Mouse (Mus musculus): ENCODE measurements at regions not wholly inside any gene's neighbourhood (a gene's known extent, or its start where the extent isn't known, plus 50 kb on each side); places are given as distances from the start of the nearest gene placed in this dataset.

DNA sequence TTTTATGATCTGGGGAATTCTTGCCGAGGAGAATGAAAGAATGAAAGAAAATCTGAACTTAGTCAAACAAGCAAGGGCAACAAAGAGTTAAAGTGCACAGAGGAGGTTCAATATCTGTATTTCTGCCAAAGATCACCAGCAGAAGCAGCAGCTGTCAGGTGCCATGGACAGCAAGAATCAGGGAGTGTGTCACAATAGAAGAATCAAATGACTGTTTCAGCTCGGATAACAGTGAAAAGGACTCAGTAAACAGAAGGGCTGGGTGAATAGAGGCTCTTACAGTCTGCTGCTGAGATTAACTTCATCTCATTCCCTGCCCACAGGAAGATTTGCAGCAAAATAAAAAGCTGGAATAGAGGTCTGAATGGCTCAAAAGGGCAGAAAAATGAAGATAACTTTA, 495.3 kb upstream of the Gm5415 start:
- Histone ChIP-seq H3K9ac (replicated peaks) (no peak overlapping the region), H3K9me3 (no peaks in the 10 kb centered on the region), H3K4me2 (no peak overlapping the region), H3K27ac (no peak overlapping the region), H3K27me3 (no peaks in the 10 kb centered on the region), H3K36me3 (no peaks in the 10 kb centered on the region), H3K4me1 (replicated peaks) (no peaks in the 10 kb centered on the region), H3K4me3 (replicated peaks) (no peak overlapping the region)
- ATAC-seq (ENCODE audit: insufficient number of reproducible peaks, insufficient read depth, low FRiP score, low TSS enrichment, low read depth): no peak
- WGBS: 65% methylated on average over 2 of the region's 2 CpGs

DNA sequence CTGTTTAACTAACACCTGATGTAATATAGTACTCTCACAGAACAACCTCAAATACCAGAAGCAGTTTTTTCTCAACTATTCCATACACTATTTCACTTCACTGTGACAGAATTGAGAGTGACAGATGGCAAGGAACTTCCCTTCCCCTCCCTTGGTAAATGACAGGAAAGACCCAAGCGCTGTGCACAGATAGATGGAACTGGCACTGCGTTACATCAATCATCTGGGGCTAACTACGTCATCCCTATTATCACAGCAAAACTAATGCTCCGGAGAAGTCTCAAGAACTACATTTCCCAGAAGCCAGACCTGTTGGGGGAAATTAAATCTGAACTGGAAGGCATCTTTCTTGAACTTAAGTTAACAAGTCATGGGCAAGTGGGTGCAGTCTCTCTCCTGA, 493.6 kb upstream of the Gm5415 start:
- H3K9ac ChIP-seq (replicated peaks): no peak overlapping the region
- H3K27ac ChIP-seq: no peak overlapping the region
- no peaks in the 10 kb centered on the region for H3K27me3 ChIP-seq
- H3K4me3 ChIP-seq (replicated peaks): no peak overlapping the region
- no peak for ATAC-seq (ENCODE audit: insufficient number of reproducible peaks, insufficient read depth, low FRiP score, low TSS enrichment, low read depth)
- no peaks in the 10 kb centered on the region for H3K9me3 ChIP-seq
- no peak overlapping the region for H3K4me2 ChIP-seq
- 91% methylated on average over 4 of the region's 4 CpGs for WGBS
- H3K36me3 ChIP-seq: no peaks in the 10 kb centered on the region
- H3K4me1 ChIP-seq (replicated peaks): no peaks in the 10 kb centered on the region

DNA sequence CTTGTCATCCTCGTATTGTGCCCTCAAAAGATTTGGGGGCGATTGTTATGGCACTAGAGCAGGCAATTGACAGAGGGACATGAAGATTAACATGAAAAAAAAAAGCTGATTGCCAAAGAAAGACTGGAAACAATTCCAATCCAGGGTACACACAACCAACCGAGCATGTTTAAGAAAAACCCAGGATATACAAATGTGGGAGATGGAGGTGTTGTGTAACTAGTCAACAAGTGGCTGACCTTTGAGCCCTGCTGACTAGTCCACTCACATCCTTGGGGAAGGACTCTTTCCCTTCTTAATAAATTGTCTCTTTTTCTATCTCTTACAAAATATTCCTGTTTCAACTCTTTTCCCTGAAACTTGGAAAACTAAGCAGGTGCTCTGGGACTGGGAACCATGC, 484.9 kb upstream of the Gm5415 start:
- Histone ChIP-seq H3K36me3 (no peaks in the 10 kb centered on the region), H3K4me2 (no peak overlapping the region), H3K27me3 (no peaks in the 10 kb centered on the region), H3K9ac (replicated peaks) (no peak overlapping the region), H3K4me3 (replicated peaks) (no peak overlapping the region), H3K9me3 (no peaks in the 10 kb centered on the region), H3K27ac (no peak overlapping the region), H3K4me1 (replicated peaks) (no peaks in the 10 kb centered on the region)
- ATAC-seq (ENCODE audit: insufficient number of reproducible peaks, insufficient read depth, low FRiP score, low TSS enrichment, low read depth): no peak
- 87% methylated on average over 3 of the region's 3 CpGs for WGBS

DNA sequence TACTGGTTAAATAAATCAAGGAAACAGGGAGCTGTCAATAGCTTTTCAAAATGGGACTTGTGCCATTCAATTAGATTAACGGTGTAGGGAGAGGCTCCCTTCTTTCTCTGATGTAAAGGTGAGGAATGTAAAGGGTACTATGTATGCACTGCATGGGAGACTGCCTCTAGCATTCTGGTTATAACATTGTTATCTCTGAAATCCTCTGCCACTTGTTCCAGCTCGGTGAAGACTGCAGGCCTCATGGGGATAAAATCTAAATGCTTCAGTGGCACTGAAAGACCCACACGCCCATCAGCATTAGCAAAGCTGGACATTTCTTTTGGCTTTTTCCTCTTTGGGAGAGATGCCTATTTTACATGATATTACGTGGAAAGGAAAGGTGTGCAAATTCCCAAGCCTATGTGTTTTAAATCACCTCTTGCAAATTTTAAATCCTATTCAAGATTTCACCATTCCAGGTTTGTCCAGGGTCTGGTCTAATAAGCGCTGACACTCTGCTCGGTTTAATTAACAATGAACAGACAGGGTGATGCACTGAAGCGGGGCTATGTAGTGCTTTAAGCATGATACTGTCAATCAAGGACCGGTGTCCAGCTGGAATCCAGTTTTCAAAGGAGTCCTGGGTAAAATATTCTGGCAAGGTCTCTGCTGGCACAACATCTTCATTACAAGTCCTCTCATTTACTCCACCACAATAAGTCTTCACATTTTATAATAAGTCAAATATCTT, 479.8 kb upstream of the Gm5415 start:
- 76% methylated on average over 8 of the region's 8 CpGs for WGBS
- Histone ChIP-seq H3K9me3 (no peaks in the 10 kb centered on the region), H3K4me2 (no peak overlapping the region), H3K27ac (no peak overlapping the region), H3K4me3 (replicated peaks) (no peak overlapping the region), H3K27me3 (no peaks in the 10 kb centered on the region), H3K36me3 (no peaks in the 10 kb centered on the region), H3K4me1 (replicated peaks) (no peaks in the 10 kb centered on the region), H3K9ac (replicated peaks) (no peak overlapping the region)
- no peak for ATAC-seq (ENCODE audit: insufficient number of reproducible peaks, insufficient read depth, low FRiP score, low TSS enrichment, low read depth)

DNA sequence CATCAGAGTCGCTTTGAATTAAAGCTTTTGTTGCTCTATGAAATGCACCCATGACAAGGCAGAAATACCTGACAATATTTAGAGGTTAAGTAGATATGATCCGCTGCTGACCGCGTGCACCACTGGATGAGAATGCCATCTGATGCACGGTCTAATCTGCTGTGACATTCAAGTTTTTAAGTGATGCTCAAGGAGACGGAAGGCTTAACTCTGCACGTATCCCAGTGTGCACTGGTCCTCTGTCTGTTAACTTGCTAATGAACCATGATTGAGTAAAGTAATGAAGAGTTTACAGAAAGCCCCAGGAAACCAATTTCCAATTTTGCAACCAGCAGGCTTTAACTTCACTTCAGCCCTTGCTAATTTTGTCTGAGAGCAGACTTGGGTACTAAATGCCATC, 478.3 kb upstream of the Gm5415 start:
- 64% methylated on average over 7 of the region's 7 CpGs for WGBS
- H3K4me3 ChIP-seq (replicated peaks): no peak overlapping the region
- no peaks in the 10 kb centered on the region for H3K36me3 ChIP-seq
- no peak for ATAC-seq (ENCODE audit: insufficient number of reproducible peaks, insufficient read depth, low FRiP score, low TSS enrichment, low read depth)
- H3K27me3 ChIP-seq: no peaks in the 10 kb centered on the region
- no peak overlapping the region for H3K9ac ChIP-seq (replicated peaks)
- no peak overlapping the region for H3K4me2 ChIP-seq
- no peaks in the 10 kb centered on the region for H3K9me3 ChIP-seq
- H3K4me1 ChIP-seq (replicated peaks): no peaks in the 10 kb centered on the region
- no peak overlapping the region for H3K27ac ChIP-seq

DNA sequence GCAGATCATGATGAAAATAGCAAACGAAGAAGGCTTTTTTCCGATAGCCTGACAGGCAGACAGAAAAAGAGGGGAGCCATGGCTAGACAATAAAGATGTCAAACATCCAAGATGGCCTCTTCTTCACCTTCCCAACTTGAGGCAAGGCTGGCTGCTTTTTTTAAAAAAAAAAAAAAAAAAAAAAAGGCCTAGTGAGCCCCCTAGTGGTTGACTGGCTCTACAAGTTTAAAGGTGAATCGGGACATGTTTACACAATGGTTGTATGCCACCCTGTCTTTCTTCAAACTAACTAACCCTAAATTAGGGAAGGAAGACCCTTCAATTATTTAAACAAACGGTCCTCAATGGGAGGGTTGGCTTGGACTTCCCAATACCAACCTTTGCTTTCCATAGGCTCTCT, 475.8 kb upstream of the Gm5415 start:
- WGBS: 75% methylated on average over 4 of the region's 4 CpGs
- Histone ChIP-seq H3K27me3 (no peaks in the 10 kb centered on the region), H3K4me3 (replicated peaks) (no peak overlapping the region), H3K27ac (no peak overlapping the region), H3K9ac (replicated peaks) (no peak overlapping the region), H3K36me3 (no peaks in the 10 kb centered on the region), H3K9me3 (no peaks in the 10 kb centered on the region), H3K4me2 (no peak overlapping the region), H3K4me1 (replicated peaks) (no peaks in the 10 kb centered on the region)
- ATAC-seq (ENCODE audit: insufficient number of reproducible peaks, insufficient read depth, low FRiP score, low TSS enrichment, low read depth): no peak

DNA sequence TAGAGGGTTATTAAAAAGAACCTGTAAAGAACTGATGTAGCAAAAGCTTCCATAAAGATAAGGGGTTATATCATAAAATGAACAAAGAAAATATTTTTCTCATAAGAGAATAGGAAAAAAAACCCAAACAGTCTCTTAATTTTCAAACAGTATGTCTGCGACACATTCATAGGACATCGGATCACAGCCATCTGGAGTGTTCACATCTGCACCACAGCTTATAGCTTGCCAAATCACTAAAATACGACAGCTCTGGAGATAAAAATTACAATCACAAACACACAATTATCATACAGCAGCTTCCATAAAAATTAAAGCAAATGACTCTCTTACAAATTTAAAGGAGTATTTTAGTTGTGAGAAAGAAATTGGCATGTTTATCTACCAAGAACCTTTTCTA, 456.9 kb upstream of the Gm5415 start:
- Histone ChIP-seq H3K4me2 (no peak overlapping the region), H3K4me1 (replicated peaks) (no peaks in the 10 kb centered on the region), H3K9me3 (no peaks in the 10 kb centered on the region), H3K4me3 (replicated peaks) (no peak overlapping the region), H3K27me3 (no peaks in the 10 kb centered on the region), H3K36me3 (no peaks in the 10 kb centered on the region), H3K9ac (replicated peaks) (no peak overlapping the region), H3K27ac (no peak overlapping the region)
- no peak for ATAC-seq (ENCODE audit: insufficient number of reproducible peaks, insufficient read depth, low FRiP score, low TSS enrichment, low read depth)
- WGBS: 90% methylated on average over 3 of the region's 3 CpGs

DNA sequence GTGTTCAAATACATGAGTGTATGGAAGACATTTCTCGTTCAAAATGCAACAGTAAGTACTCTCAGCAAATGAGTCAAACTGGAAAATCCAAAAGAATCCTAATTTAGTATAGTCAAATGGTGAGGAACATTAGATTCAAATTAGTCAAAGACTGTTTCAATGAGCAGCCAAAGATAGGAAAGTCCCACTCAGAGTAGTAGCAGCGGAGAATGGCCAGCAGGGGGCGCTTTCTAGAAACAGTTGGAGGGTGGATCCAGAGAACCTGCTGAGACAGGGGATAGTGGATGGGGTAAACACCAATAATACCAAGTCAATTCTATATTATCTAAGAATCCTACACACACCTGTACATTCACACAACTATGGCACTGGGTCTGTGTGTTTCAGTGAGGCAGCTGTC, 417.9 kb upstream of the Gm5415 start:
- ATAC-seq (ENCODE audit: insufficient number of reproducible peaks, insufficient read depth, low FRiP score, low TSS enrichment, low read depth): no peak
- 62% methylated on average over 3 of the region's 3 CpGs for WGBS
- Histone ChIP-seq H3K27me3 (no peaks in the 10 kb centered on the region), H3K36me3 (no peaks in the 10 kb centered on the region), H3K9ac (replicated peaks) (no peak overlapping the region), H3K9me3 (no peaks in the 10 kb centered on the region), H3K27ac (no peak overlapping the region), H3K4me2 (no peak overlapping the region), H3K4me1 (replicated peaks) (no peaks in the 10 kb centered on the region), H3K4me3 (replicated peaks) (no peak overlapping the region)

DNA sequence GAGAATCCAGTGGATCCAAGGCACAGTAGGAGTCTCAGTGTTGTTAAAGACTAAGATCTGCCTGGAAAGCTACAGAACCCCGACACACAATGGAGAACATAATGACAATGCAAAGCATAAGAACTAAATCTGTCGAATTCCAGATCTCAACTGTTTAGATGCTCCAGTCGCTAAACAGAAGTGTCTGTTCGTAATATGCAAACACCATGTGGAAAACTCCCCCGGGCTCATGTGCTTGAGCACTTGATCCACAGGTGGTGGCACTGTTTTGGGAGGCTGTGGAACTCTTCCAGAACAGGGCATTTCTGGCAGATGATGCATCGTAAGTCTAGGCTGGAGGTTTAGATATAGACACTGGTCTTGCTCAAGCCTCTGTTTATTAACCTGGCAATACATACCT, 412.2 kb upstream of the Gm5415 start:
- WGBS: 86% methylated on average over 6 of the region's 6 CpGs
- H3K4me2 ChIP-seq: no peak overlapping the region
- no peaks in the 10 kb centered on the region for H3K27me3 ChIP-seq
- no peak overlapping the region for H3K27ac ChIP-seq
- no peaks in the 10 kb centered on the region for H3K9me3 ChIP-seq
- no peaks in the 10 kb centered on the region for H3K4me1 ChIP-seq (replicated peaks)
- H3K4me3 ChIP-seq (replicated peaks): no peak overlapping the region
- ATAC-seq (ENCODE audit: insufficient number of reproducible peaks, insufficient read depth, low FRiP score, low TSS enrichment, low read depth): no peak
- H3K36me3 ChIP-seq: no peaks in the 10 kb centered on the region
- no peak overlapping the region for H3K9ac ChIP-seq (replicated peaks)

DNA sequence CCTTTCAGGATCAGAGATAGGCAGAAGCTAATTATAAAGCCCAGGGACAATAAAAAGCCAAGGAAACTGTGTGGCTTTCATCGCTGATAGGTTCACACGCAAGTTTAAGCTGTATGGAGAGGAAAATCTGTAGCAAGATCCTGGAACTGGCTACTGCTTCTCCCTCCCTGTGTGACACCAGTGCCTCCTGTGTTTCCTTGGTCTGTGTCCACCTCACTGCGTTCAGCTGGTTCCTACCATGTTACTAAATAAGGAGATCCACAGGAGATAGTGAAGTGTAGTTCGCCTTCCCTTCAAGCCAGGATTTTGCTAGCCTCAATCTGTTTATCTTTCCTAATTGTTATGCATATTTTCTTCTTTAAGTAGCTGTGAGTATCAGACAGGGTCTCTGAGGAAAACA, 399.2 kb upstream of the Gm5415 start:
- Histone ChIP-seq H3K4me3 (replicated peaks) (no peak overlapping the region), H3K9me3 (no peaks in the 10 kb centered on the region), H3K9ac (replicated peaks) (no peak overlapping the region), H3K4me1 (replicated peaks) (no peaks in the 10 kb centered on the region), H3K27ac (no peak overlapping the region), H3K36me3 (no peaks in the 10 kb centered on the region), H3K27me3 (no peaks in the 10 kb centered on the region), H3K4me2 (no peak overlapping the region)
- no peak for ATAC-seq (ENCODE audit: insufficient number of reproducible peaks, insufficient read depth, low FRiP score, low TSS enrichment, low read depth)
- WGBS: 86% methylated on average over 4 of the region's 4 CpGs

DNA sequence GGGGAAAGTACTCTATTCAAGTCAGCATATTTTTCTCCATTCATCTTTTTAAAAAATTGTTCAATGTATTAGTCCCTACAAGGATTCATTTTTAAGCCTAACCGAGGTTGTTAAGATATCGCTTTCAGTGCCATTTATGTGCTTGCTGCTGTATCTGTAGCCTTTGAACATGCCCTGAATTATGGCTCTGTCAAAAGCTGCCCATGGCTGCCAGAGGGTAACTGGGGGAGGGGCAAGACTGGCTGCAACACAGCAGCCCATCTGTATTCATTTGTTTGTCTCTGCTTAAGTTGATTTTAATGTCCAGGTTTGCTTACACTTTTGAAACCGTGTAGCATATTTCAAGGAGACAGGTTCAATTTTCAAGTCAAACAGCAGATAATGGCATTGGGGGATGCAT, 383.3 kb upstream of the Gm5415 start:
- no peak overlapping the region for H3K9ac ChIP-seq (replicated peaks)
- 28% methylated on average over 3 of the region's 3 CpGs for WGBS
- no peak overlapping the region for H3K4me3 ChIP-seq (replicated peaks)
- H3K9me3 ChIP-seq: 0 out of 2 replicates have a peak, but pooled peaks cover 3% of the 10 kb centered on the region
- ATAC-seq (ENCODE audit: insufficient number of reproducible peaks, insufficient read depth, low FRiP score, low TSS enrichment, low read depth): no peak
- H3K4me1 ChIP-seq (replicated peaks): no peaks in the 10 kb centered on the region
- no peaks in the 10 kb centered on the region for H3K36me3 ChIP-seq
- no peak overlapping the region for H3K4me2 ChIP-seq
- H3K27me3 ChIP-seq: no peaks in the 10 kb centered on the region
- H3K27ac ChIP-seq: no peak overlapping the region

DNA sequence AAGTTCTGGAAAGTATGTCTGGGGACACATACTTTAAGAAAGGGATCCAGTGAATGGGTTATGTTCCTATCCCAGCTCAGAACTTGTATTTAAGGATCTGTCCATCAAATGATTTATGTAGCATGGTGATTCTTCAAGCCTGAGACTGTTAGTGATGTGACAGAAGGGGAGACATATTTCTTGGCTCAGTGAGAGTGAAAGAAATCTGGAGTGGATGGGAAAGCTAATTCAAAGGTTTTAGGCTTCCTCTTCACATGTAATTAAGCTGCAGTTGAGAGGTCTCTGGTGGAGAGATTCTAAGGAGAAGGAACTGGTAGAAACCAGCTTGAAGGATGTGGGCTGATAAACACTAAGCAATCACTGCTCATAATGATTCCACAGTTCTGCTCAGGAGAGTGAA, 355.3 kb upstream of the Gm5415 start:
- ATAC-seq (ENCODE audit: insufficient number of reproducible peaks, insufficient read depth, low FRiP score, low TSS enrichment, low read depth): no peak
- H3K4me2 ChIP-seq: no peak overlapping the region
- H3K4me3 ChIP-seq (replicated peaks): no peak overlapping the region
- H3K9me3 ChIP-seq: no peaks in the 10 kb centered on the region
- no peaks in the 10 kb centered on the region for H3K27me3 ChIP-seq
- H3K9ac ChIP-seq (replicated peaks): no peak overlapping the region
- no peak overlapping the region for H3K27ac ChIP-seq
- no peaks in the 10 kb centered on the region for H3K36me3 ChIP-seq
- H3K4me1 ChIP-seq (replicated peaks): no peaks in the 10 kb centered on the region

All from limb, embryonic 12.5 days (tissue).